Mouse (Mus musculus) forebrain, embryonic 14.5 days (tissue): ENCODE measurements at regions not wholly inside any gene's neighbourhood (a gene's known extent, or its start where the extent isn't known, plus 50 kb on each side); places are given as distances from the start of the nearest gene placed in this dataset.

Experiments
- ATAC-seq: fragments of 200-750 bp; cut with Nextera tagmentation; 2 replicates; pipeline ENCODE4 v1.8.0; 2017; ENCODE audit warnings: mild to moderate bottlenecking, moderate library complexity
- DNase-seq: peaks from one replicate; pipeline ENCODE4 v3.0.0-alpha.2; 2015; ENCODE audit warnings: low spot score
- H3K27ac ChIP-seq: fragments of 300-500 bp; sonication (generic); 2 replicates; pipeline ENCODE4 v1.5.1; 2014; ENCODE audit warnings: low read depth, mild to moderate bottlenecking, control low read depth, low read length, moderate library complexity
- H3K27me3 ChIP-seq: fragments of 300-500 bp; sonication (generic); replicated peaks from 2 replicates; pipeline ENCODE4 v1.6.1; 2014; ENCODE audit warnings: low read length, control low read depth, mixed read lengths; ENCODE audit not compliant: control insufficient read depth, insufficient read depth
- H3K36me3 ChIP-seq: fragments of 300-500 bp; sonication (generic); 2 replicates; pipeline ENCODE4 v1.6.1; 2014; ENCODE audit warnings: low read length, control low read depth; ENCODE audit not compliant: control insufficient read depth, insufficient read depth
- H3K4me1 ChIP-seq: fragments of 300-500 bp; sonication (generic); 2 replicates; pipeline ENCODE4 v1.6.1; 2014; ENCODE audit warnings: antibody characterized with exemption, low read length, control low read depth; ENCODE audit not compliant: control insufficient read depth, insufficient read depth
- H3K4me2 ChIP-seq: fragments of 300-500 bp; sonication (generic); 2 replicates; pipeline ENCODE4 v1.6.1; 2014; ENCODE audit warnings: mild to moderate bottlenecking, control low read depth, low read length
- H3K4me3 ChIP-seq: fragments of 300-500 bp; sonication (generic); 2 replicates; pipeline ENCODE4 v1.5.1; 2014; ENCODE audit warnings: low read depth, low read length, control low read depth
- H3K9ac ChIP-seq: fragments of 300-500 bp; sonication (generic); 2 replicates; pipeline ENCODE4 v1.6.1; 2014; ENCODE audit warnings: mild to moderate bottlenecking, low read length, control low read depth, moderate library complexity
- H3K9me3 ChIP-seq: fragments of 300-500 bp; sonication (generic); replicated peaks from 2 replicates; pipeline ENCODE4 v1.6.1; 2016; ENCODE audit warnings: low read length, control low read depth, mixed read lengths; ENCODE audit not compliant: control insufficient read depth
- WGBS: fragments of 180-500 bp; shearing (Covaris S2); extraction: QIAGEN DNeasy Blood & Tissue Kit; methylation state at CpG from one replicate; pipeline ENCODE4 v1.1.7; 2014; 5-methylcytosine and 5-hydroxymethylcytosine counted together

- Histone ChIP-seq H3K4me1 (no peaks in the 10 kb centered on the region), H3K27ac (no peak overlapping the region), H3K4me2 (no peak overlapping the region), H3K27me3 (no peaks in the 10 kb centered on the region), H3K9ac (no peak overlapping the region), H3K9me3 (no peaks in the 10 kb centered on the region), H3K4me3 (no peak overlapping the region), H3K36me3 (no peaks in the 10 kb centered on the region)
- ATAC-seq (no peak), DNase-seq (no peak)
- 44% methylated on average over 1 of the region's 1 CpGs for WGBS
Measured at GRCm38 (mm10) chr1:121074569-121074968, 257.8 kb downstream of the Insig2 start.

- H3K4me3 ChIP-seq = no peak overlapping the region
- ATAC-seq = no peak
- no peaks in the 10 kb centered on the region for H3K9me3 ChIP-seq
- H3K27me3 ChIP-seq = peaks cover 4% of the 10 kb centered on the region; the same call in 1 of the 2 replicates
- H3K4me2 ChIP-seq = no peak overlapping the region
- no peaks in the 10 kb centered on the region for H3K36me3 ChIP-seq
- no peak overlapping the region for H3K9ac ChIP-seq
- peaks cover 8% of the 10 kb centered on the region for H3K4me1 ChIP-seq
- WGBS = 20% methylated on average over 5 of the region's 5 CpGs
- no peak overlapping the region for H3K27ac ChIP-seq
- DNase-seq = no peak
Measured at GRCm38 (mm10) chr1:121082839-121083238, 249.6 kb downstream of the Insig2 start.

DNA sequence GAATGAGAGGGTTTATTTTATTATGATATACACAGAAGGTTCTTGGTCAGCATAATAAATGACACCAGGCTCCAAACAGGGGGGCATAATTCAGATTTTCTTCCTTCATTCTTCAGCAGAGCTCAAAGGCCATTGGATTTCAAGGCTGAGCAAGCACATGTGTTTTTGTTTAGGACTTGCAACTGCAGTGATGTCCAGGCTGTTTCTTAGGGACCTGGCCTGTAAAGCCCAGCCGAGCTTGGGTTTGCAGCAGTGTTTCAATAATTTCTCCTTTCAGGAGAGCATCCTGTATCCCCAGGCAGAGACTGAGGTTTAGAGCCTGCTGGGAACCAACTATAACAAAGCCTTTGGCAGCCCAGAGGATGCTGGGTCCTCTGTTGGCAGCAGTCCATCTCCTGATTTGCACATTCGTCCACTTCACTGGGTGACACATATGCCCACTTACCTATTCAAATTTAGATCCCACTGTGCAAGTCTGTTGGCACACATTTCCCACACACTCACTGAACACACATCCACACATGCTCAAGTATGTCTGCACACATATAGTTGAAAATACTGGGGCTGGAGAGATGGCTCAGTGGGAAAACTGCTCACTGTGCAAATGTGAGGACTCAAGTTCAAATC, 247.2 kb downstream of the Insig2 start:
- ATAC-seq = peak; percentile 88
- Histone ChIP-seq H3K4me2 (no peak overlapping the region), H3K4me1 (peaks cover 8% of the 10 kb centered on the region), H3K27ac (peak overlapping the region; percentile 55; the same call in 1 of the 2 replicates), H3K27me3 (peaks cover 4% of the 10 kb centered on the region; the same call in 1 of the 2 replicates), H3K36me3 (no peaks in the 10 kb centered on the region), H3K4me3 (no peak overlapping the region), H3K9ac (no peak overlapping the region), H3K9me3 (peaks cover 2% of the 10 kb centered on the region; the same call in 1 of the 2 replicates)
- peak; percentile 86 for DNase-seq
- 7% methylated on average over 2 of the region's 2 CpGs for WGBS

DNA sequence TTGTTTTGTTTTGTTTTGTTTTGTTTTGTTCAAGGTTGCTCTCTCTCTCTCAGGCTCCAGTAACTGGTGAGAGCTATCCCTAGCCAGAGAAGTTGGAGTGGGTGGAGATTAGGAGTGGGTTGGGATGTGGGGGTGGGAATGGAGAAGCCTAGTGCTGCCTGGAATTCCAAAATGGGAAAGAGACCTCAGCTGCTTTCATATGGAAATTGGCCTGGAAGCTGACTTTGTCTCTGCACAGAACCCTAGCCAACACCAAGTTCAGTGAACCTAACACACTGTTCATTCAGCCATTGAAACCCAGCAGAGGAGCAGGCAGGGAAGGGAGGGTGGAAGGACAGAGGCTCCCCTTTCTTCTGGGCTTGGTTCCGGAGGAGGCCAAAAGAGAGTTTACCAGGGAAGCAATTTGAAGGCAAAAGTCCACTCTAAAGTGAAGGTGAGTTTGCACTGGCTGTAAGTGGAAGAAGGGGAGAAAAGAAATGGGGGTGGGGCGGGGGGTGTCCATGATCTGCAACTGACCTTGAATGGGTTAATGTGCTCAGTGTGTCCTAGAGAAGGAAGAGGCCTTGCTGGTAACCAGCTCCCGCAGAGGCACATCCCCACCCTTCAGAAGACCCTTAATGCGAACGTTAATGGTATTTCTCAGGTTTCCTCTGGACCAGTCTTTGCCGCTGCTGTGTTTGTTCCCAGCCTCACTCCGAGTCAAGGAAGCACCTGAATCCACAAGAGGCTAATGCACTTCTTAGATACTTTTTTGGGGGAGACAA, 245.1 kb downstream of the Insig2 start:
- ATAC-seq (peak; percentile 70), DNase-seq (peak; percentile 70)
- Histone ChIP-seq H3K27ac (no peak overlapping the region), H3K4me1 (peaks cover 8% of the 10 kb centered on the region), H3K9me3 (peaks cover 2% of the 10 kb centered on the region; the same call in 1 of the 2 replicates), H3K4me2 (no peak overlapping the region), H3K36me3 (no peaks in the 10 kb centered on the region), H3K9ac (no peak overlapping the region), H3K27me3 (peaks cover 4% of the 10 kb centered on the region; the same call in 1 of the 2 replicates), H3K4me3 (no peak overlapping the region)
- 13% methylated on average over 7 of the region's 7 CpGs for WGBS

GRCm38 (mm10) chr1:121090628-121091027, 241.8 kb downstream of the Insig2 start:
- no peak for DNase-seq
- peaks cover 5% of the 10 kb centered on the region for H3K4me1 ChIP-seq
- H3K9ac ChIP-seq = no peak overlapping the region
- no peak overlapping the region for H3K4me2 ChIP-seq
- peaks cover 6% of the 10 kb centered on the region; the same call in 1 of the 2 replicates for H3K27me3 ChIP-seq
- H3K9me3 ChIP-seq = peaks cover 2% of the 10 kb centered on the region; the same call in 1 of the 2 replicates
- 82% methylated on average over 4 of the region's 4 CpGs for WGBS
- H3K4me3 ChIP-seq = no peak overlapping the region
- H3K27ac ChIP-seq = no peak overlapping the region
- no peaks in the 10 kb centered on the region for H3K36me3 ChIP-seq
- ATAC-seq = no peak

DNA sequence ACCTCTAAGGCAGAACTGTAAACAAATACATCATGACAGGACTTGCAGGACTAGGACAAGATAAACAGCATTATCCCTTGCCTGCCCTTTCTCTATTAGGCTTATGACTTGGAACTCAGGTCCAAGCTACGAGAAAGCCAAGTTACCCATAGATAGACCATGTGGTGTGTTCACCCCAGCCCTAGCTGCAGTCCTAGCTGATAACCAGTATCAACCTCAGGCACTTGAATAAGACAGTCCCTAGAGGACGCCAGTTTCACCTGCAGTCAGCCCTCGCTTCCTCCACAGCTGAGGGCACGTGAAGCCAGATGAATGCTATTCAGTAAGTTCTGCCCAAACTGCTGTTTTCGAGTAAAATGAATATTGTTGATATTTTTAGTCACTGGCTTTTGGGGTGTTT, 239.5 kb downstream of the Insig2 start:
- 75% methylated on average over 5 of the region's 5 CpGs for WGBS

GRCm38 (mm10) chr1:121096551-121097550, 235.5 kb downstream of the Insig2 start:
- ATAC-seq = peak; percentile 54; the same call in 1 of the 2 replicates
- Histone ChIP-seq H3K4me2 (peak overlapping the region; percentile 48), H3K36me3 (no peaks in the 10 kb centered on the region), H3K9me3 (no peaks in the 10 kb centered on the region), H3K4me3 (peak overlapping the region; percentile 14), H3K27me3 (peaks cover 22% of the 10 kb centered on the region), H3K4me1 (peaks cover 2% of the 10 kb centered on the region; the same call in 1 of the 2 replicates), H3K9ac (peak overlapping the region; percentile 26; the same call in 1 of the 2 replicates), H3K27ac (no peak overlapping the region)
- DNase-seq = peak; percentile 52
- 3% methylated on average over 28 of the region's 28 CpGs for WGBS

More for the DNA sequence above, 239.5 kb downstream of the Insig2 start:
- H3K4me1 ChIP-seq = peaks cover 2% of the 10 kb centered on the region; the same call in 1 of the 2 replicates
- no peak overlapping the region for H3K27ac ChIP-seq
- peaks cover 12% of the 10 kb centered on the region; the same call in 1 of the 2 replicates for H3K27me3 ChIP-seq
- no peak overlapping the region for H3K4me3 ChIP-seq
- no peaks in the 10 kb centered on the region for H3K36me3 ChIP-seq
- no peak overlapping the region for H3K9ac ChIP-seq
- H3K4me2 ChIP-seq = no peak overlapping the region
- peaks cover 2% of the 10 kb centered on the region; the same call in 1 of the 2 replicates for H3K9me3 ChIP-seq
- ATAC-seq = no peak
- no peak for DNase-seq

DNA sequence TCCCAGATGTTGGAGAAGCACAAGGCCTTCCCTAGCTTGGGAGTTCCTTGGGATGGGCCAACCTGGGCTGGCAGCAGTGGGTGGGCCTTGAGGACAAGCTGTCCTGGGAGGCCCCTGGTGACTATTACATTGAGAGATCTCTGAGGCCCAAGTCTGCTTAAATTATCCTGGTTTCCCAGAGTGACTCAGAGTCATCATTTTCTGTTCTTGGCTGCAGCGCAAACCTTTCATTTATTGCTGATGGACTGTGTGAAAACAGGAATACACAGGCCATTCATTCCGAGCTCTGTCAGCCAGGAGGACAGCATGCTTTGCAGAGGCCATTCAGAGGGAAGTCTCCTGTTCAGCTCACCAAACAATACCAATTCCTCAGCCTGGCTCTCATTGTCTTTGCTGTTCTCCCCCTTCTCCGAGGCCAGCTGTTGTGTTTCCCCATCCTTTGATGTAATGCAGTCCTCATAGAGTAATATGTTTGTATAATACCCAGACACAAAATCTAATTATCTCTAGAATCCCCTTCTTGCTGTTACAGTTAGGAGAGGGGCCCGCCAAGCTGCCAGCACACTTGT, 220.5 kb downstream of the Insig2 start:
- H3K9me3 ChIP-seq = no peaks in the 10 kb centered on the region
- 0 out of 2 replicates have a peak, but pooled peaks cover 3% of the 10 kb centered on the region for H3K27me3 ChIP-seq
- no peak overlapping the region for H3K9ac ChIP-seq
- WGBS = 55% methylated on average over 4 of the region's 4 CpGs
- H3K36me3 ChIP-seq = no peaks in the 10 kb centered on the region
- peak; percentile 16 for DNase-seq
- no peaks in the 10 kb centered on the region for H3K4me1 ChIP-seq
- H3K27ac ChIP-seq = no peak overlapping the region
- H3K4me3 ChIP-seq = no peak overlapping the region
- no peak for ATAC-seq
- H3K4me2 ChIP-seq = no peak overlapping the region
